Mouse (Mus musculus): ENCODE measurements around the gene Gsk3b. TPM values are rescaled to one million over a fixed set of nuclear protein-coding genes. Genes with fewer than 3 reads are reported as not detected.
"Not testable (repeated sequence)": the region's sequence is repeated elsewhere in the genome, so short reads cannot be mapped to it uniquely, and the experiment has no call there.

Gene Gsk3b
- polyA plus RNA-seq, 1 experiment from 2014 or later = 157 TPM

DNA sequence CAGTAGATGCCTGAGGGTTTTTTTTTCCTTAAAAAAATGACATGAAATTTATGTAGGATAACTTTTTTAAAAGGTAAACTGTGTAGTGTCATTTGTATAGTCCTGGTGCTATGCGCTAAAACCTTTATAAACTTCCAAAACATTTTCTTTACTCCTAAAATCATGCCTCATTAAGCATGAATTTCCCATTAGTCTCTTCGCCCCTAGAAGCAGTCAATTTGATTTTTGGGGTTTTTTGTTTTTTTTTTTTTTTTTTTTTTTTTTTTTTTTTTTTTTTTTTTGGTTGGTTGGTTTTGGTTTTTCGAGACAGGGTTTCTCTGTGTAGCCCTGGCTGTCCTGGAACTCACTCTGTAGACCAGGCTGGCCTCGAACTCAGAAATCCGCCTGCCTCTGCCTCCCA is 133.7 kb downstream of the Gsk3b start:
- not testable (repeated sequence) for H3K27me3 ChIP-seq; H3K4me2 ChIP-seq; H3K9me3 ChIP-seq; H3K9ac ChIP-seq; H3K4me3 ChIP-seq; H3K27ac ChIP-seq; H3K4me1 ChIP-seq (replicated peaks); ATAC-seq (ENCODE audit: low FRiP score)
- 96% methylated on average over 5 of the region's 5 CpGs for WGBS
- H3K36me3 ChIP-seq = peaks cover 36% of the 10 kb centered on the region

DNA sequence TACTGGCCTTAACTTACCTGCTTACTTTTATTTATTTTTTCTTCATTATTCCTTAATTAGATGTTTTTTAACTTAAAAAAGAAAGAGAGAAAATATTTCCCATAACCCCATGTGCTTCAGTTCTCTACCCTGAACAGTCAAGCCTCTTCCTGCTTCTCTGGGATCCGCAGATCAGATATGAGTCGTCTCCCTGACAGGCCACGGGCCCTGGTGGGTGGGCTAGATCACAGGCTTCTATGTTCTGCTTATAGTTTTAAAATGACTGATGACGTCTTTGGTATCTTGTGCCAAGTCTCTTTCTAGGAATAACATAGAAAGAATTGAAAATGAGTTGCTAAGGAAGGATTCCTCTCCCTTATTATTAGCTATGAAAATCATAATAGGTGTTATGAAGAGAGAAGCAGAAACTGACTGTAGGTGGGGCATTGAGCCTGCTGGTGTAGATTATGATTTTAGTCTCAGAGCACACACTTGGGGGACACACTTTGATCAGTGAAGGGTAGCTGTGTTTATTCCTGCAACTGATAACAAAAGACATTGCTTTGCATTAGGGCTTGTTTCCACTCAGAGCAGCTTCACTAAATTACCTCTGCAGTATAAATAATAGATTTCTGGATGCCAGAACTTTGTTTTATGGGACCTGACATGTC is 148.3 kb downstream of the Gsk3b start:
- Histone ChIP-seq H3K4me3 (no peak overlapping the region), H3K27ac (no peak overlapping the region), H3K4me2 (no peak overlapping the region), H3K9me3 (no peaks in the 10 kb centered on the region), H3K4me1 (replicated peaks) (no peaks in the 10 kb centered on the region), H3K9ac (no peak overlapping the region), H3K36me3 (peaks cover 26% of the 10 kb centered on the region), H3K27me3 (no peaks in the 10 kb centered on the region)
- no peak for ATAC-seq (ENCODE audit: low FRiP score)
- 81% methylated on average over 4 of the region's 4 CpGs for WGBS

DNA sequence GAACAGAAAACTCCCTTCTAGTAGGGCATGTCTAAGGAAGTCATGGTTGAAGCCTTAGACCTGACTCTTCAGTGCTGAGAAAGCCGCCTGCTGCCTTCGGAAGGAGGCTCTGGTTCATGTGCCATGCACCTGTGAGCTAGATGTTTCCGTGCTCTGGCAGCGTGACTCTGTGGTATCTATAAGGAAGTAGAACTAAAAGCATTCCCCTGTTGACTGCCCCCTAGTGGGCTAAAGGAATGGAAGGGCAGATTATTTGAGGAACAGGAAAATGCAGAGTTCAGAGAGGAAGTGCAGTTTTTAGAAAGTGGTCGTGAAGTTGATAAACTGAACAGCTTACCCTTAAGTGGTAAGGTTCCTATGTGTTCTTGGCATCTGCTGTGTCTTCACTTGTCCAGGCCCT is 150.9 kb downstream of the Gsk3b start:
- 0 out of 2 replicates have a peak overlapping the region, but pooled peaks have one; percentile 0 for H3K27ac ChIP-seq
- WGBS = 85% methylated on average over 5 of the region's 5 CpGs
- no peak overlapping the region for H3K4me2 ChIP-seq
- no peaks in the 10 kb centered on the region for H3K27me3 ChIP-seq
- no peak for ATAC-seq (ENCODE audit: low FRiP score)
- peaks cover 40% of the 10 kb centered on the region for H3K36me3 ChIP-seq
- H3K9me3 ChIP-seq = no peaks in the 10 kb centered on the region
- H3K4me1 ChIP-seq (replicated peaks) = no peaks in the 10 kb centered on the region
- no peak overlapping the region for H3K9ac ChIP-seq
- no peak overlapping the region for H3K4me3 ChIP-seq

DNA sequence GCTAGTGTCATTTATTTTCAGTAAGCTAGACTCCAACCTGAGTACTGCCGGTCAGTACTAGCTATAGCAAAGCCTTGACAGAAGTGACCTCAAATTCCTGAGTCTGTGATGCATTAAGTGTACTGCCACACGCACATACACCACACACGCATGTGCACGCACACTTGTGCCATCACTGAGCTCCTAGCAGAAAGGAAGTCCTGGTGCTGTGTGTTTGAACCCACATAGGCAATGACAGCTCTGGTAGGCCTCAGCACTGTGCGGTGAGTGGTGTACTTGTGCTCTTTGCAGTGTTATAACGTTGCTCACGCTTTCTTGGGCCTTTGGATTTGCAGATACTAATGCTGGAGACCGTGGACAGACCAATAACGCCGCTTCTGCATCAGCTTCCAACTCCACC is 151.4 kb downstream of the Gsk3b start:
- H3K36me3 ChIP-seq = peaks cover 40% of the 10 kb centered on the region
- H3K27me3 ChIP-seq = no peaks in the 10 kb centered on the region
- WGBS = 97% methylated on average over 10 of the region's 10 CpGs
- H3K9me3 ChIP-seq = no peaks in the 10 kb centered on the region
- H3K27ac ChIP-seq = 0 out of 2 replicates have a peak overlapping the region, but pooled peaks have one; percentile 0
- no peak for ATAC-seq (ENCODE audit: low FRiP score)
- no peak overlapping the region for H3K4me3 ChIP-seq
- H3K4me2 ChIP-seq = no peak overlapping the region
- no peak overlapping the region for H3K9ac ChIP-seq
- no peaks in the 10 kb centered on the region for H3K4me1 ChIP-seq (replicated peaks)

DNA sequence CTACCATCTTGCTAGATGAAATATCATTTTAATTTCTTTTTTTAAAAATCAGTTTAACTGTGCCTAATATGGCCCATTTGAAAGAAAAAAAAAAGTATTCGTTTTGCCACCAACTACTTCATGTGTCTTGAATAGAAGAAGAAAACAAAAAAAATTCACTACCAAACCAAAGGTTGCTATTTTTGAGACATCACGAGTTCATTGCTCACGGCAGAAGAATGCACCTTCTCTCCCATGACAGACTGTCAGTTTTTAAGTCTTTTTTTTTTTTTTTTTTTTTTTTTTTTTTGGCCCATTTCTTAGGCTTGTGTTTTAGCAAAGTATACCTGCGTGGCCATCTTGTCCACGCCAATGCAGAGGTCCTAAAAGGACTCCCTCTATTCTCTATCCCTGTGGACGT is 155.3 kb downstream of the Gsk3b start:
- no peak overlapping the region for H3K27ac ChIP-seq
- H3K36me3 ChIP-seq = peaks cover 36% of the 10 kb centered on the region
- WGBS = 91% methylated on average over 6 of the region's 6 CpGs
- no peaks in the 10 kb centered on the region for H3K9me3 ChIP-seq
- no peaks in the 10 kb centered on the region for H3K27me3 ChIP-seq
- no peak overlapping the region for H3K4me3 ChIP-seq
- H3K4me1 ChIP-seq (replicated peaks) = no peaks in the 10 kb centered on the region
- ATAC-seq (ENCODE audit: low FRiP score) = no peak
- H3K4me2 ChIP-seq = no peak overlapping the region
- H3K9ac ChIP-seq = no peak overlapping the region

DNA sequence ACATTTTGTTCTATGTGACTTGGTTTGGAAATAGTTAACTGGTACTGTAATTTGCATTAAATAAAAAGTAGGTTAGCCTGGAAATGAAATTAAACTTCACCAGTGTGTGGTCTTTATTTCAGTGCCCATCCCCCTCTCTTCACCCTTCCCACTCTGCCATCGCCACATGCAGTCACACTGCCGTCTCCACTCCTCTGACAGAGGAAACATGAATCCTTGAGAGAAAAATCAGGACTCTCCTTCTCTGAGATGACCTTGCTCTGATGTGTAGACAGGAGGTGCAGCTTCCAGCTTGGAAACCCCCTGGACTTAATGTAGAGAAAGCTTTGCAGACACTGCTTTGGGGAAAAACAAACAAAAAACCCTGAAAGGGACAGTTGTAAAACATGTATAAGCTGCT is 156.6 kb downstream of the Gsk3b start:
- no peak overlapping the region for H3K27ac ChIP-seq
- H3K27me3 ChIP-seq = no peaks in the 10 kb centered on the region
- H3K4me1 ChIP-seq (replicated peaks) = no peaks in the 10 kb centered on the region
- WGBS = 57% methylated on average over 2 of the region's 2 CpGs
- H3K9ac ChIP-seq = no peak overlapping the region
- no peak overlapping the region for H3K4me3 ChIP-seq
- H3K4me2 ChIP-seq = no peak overlapping the region
- peaks cover 29% of the 10 kb centered on the region for H3K36me3 ChIP-seq
- no peaks in the 10 kb centered on the region for H3K9me3 ChIP-seq
- ATAC-seq (ENCODE audit: low FRiP score) = no peak

DNA sequence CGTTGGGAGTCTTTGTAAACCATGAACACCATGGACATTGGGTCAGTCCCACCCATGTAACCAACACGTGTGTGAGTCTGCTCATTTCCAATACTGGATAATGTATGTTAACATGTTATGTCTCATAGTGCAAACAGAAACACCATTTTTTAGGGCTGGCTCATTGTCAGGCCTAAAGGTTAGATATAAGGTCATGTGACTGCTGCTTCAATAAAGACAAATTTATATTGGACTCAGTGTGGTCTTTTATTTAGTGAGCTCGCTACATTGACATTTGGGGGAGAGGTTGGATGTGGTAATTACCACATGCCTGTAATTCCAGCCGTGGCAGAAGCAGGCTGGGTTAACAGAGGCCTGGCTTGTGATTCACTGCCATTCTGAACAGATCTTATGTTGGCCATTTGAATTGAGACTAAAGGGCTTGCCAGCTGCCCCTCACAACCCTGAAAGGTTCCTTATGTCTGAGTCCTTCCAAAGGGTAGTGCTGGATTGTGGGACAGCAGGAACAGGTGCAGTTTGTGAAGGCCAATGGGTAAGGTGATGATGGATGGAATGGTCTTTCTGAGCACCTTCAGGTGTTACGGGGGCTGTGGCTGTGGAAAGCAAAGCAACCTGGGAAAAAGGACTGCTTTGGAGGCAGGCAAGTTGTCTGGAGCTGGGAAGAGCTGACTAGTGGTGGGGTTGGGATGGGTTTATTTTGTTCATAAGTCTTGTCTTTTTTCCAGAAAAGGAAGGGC is 157.2 kb downstream of the Gsk3b start:
- no peak overlapping the region for H3K9ac ChIP-seq
- no peak overlapping the region for H3K4me2 ChIP-seq
- peaks cover 24% of the 10 kb centered on the region for H3K36me3 ChIP-seq

DNA sequence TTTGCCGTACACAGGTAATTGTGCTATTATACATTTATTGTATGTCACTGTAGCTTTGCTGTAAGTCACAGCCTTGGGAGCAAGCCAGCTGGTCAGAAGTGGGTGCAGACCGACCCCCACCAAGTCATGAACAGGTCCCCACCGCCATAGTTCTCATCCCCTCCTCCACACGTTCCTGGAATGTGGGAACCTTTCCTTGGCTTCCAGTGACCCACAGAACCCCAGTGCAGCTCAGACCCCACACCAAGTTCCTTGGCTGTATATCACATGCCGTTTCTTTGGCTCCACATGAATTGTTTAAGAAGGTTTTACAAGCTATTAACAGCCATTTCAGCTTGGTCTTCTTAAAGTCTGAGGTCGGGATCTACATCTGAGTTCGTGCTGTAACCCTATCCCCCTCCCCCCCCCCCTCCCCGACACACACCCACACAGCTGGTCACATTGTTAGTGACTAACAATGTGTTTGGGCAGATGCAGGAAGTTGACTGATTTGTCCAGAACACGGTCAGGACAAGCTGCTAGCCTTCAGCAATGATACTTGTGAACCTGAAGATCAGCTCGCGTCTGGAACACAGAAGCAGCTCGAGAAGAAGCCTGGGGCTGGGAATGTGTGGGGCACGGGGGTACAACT is 159.6 kb downstream of the Gsk3b start:
- peak; percentile 34; the same call in 1 of the 2 replicates for ATAC-seq (ENCODE audit: low FRiP score)
- H3K27ac ChIP-seq = no peak overlapping the region
- no peak overlapping the region for H3K9ac ChIP-seq
- no peak overlapping the region for H3K4me2 ChIP-seq
- 51% methylated on average over 13 of the region's 13 CpGs for WGBS
- H3K36me3 ChIP-seq = peaks cover 9% of the 10 kb centered on the region; the same call in 1 of the 2 replicates
- no peaks in the 10 kb centered on the region for H3K9me3 ChIP-seq
- H3K4me3 ChIP-seq = no peak overlapping the region
- H3K27me3 ChIP-seq = no peaks in the 10 kb centered on the region
- no peaks in the 10 kb centered on the region for H3K4me1 ChIP-seq (replicated peaks)

More for the DNA sequence above, 157.2 kb downstream of the Gsk3b start:
- ATAC-seq (ENCODE audit: low FRiP score) = no peak
- Histone ChIP-seq H3K4me1 (replicated peaks) (no peaks in the 10 kb centered on the region), H3K9me3 (no peaks in the 10 kb centered on the region), H3K27ac (no peak overlapping the region), H3K27me3 (no peaks in the 10 kb centered on the region), H3K4me3 (no peak overlapping the region)
- 76% methylated on average over 5 of the region's 5 CpGs for WGBS

DNA sequence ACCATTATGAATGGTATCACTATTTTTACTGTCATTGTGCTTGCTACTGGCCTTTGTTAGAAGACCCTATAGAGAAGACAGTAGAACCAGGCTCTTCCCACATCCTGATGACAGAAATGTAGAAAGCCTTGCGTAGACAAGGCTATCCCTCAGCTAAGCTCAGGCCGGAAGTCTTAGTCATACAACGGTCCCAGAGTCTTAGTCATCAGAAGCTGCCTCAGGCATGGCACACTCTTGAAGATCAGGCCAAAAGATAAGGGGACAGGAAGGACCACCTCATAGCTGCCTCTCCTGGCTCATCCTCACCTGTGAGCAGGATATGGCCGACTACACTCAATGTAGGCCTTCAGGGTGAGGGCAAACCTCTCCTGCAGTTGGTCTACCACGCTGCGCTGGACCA is 161.7 kb downstream of the Gsk3b start:
- no peak overlapping the region for H3K9ac ChIP-seq
- H3K4me3 ChIP-seq = no peak overlapping the region
- no peak for ATAC-seq (ENCODE audit: low FRiP score)
- WGBS = 91% methylated on average over 6 of the region's 6 CpGs
- no peaks in the 10 kb centered on the region for H3K27me3 ChIP-seq
- H3K36me3 ChIP-seq = peaks cover 6% of the 10 kb centered on the region; the same call in 1 of the 2 replicates
- no peak overlapping the region for H3K27ac ChIP-seq
- no peak overlapping the region for H3K4me2 ChIP-seq
- H3K9me3 ChIP-seq = no peaks in the 10 kb centered on the region
- no peaks in the 10 kb centered on the region for H3K4me1 ChIP-seq (replicated peaks)

DNA sequence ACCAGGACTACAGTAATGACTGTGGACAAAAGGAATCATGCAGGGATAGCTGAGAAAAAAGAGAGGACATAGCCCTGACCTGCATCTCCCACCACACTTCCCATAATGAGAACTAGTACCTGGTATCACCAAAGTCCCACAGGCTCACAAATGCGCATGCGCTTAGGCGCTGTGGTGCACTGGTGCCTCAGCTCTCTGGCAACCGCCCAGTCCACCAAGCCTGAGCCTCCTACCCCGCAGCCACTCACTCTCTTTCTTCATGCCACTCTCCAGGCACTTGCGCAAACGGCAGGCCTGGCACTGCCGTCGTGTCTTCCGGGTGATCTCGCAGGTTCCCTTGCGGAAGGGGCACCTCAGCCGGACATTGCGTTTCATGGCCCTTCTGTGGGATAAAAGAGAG is 165.2 kb downstream of the Gsk3b start:
- Histone ChIP-seq H3K27ac (no peak overlapping the region), H3K36me3 (no peaks in the 10 kb centered on the region), H3K4me1 (replicated peaks) (no peaks in the 10 kb centered on the region), H3K9me3 (no peaks in the 10 kb centered on the region), H3K9ac (no peak overlapping the region), H3K27me3 (no peaks in the 10 kb centered on the region), H3K4me2 (no peak overlapping the region), H3K4me3 (no peak overlapping the region)
- no peak for ATAC-seq (ENCODE audit: low FRiP score)
- WGBS = 85% methylated on average over 14 of the region's 14 CpGs

DNA sequence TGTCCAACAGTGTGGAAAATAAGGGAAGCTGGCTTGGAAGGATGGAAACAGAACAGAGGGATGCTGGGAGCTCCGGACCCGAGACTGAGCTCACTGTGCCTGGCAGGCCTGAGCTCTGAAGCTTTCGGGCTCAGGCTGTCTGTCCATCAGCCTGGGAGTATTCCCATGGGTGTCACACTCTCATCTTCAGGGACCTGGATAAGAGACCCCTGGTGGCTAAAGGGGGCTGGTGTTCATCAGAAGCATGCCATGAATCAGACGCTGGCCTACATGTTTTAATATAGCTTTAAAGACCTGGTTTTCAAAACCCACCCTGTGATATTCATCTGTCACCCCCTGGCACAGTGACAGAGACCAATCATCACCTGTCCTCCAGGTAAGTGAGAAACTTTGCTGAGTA is 166.3 kb downstream of the Gsk3b start:
- H3K9ac ChIP-seq = no peak overlapping the region
- H3K9me3 ChIP-seq = no peaks in the 10 kb centered on the region
- WGBS = 84% methylated on average over 4 of the region's 4 CpGs
- H3K27ac ChIP-seq = no peak overlapping the region
- H3K4me2 ChIP-seq = no peak overlapping the region
- H3K4me1 ChIP-seq (replicated peaks) = no peaks in the 10 kb centered on the region
- ATAC-seq (ENCODE audit: low FRiP score) = no peak
- H3K36me3 ChIP-seq = no peaks in the 10 kb centered on the region
- H3K4me3 ChIP-seq = no peak overlapping the region
- H3K27me3 ChIP-seq = no peaks in the 10 kb centered on the region

DNA sequence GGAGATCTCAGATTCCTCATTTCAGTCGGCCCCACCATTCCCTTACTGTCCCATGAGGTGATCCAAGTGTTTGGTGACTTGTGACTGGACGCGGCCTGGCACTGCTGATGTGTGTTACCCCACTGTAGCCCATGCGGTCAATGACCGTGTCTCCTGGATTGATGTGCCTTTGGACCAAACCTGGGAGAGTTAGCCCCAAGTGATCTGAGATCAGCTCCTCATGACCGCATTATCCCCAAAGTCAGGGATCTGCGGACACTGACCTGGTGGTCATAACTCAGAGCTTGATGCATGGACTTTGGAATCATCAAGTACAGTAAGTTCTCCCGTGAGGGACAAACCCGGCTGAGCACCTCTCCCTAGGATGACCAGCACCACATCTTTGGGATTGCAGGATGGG is 167.1 kb downstream of the Gsk3b start:
- no peak overlapping the region for H3K27ac ChIP-seq
- no peaks in the 10 kb centered on the region for H3K27me3 ChIP-seq
- 92% methylated on average over 9 of the region's 9 CpGs for WGBS
- no peak overlapping the region for H3K9ac ChIP-seq
- no peaks in the 10 kb centered on the region for H3K4me1 ChIP-seq (replicated peaks)
- H3K4me3 ChIP-seq = no peak overlapping the region
- no peak overlapping the region for H3K4me2 ChIP-seq
- ATAC-seq (ENCODE audit: low FRiP score) = no peak
- no peaks in the 10 kb centered on the region for H3K36me3 ChIP-seq
- H3K9me3 ChIP-seq = no peaks in the 10 kb centered on the region
